Mouse (Mus musculus) bone marrow macrophage, adult 2 months (primary cell): ENCODE measurements around the gene Mpp1.

Experiments
- CTCF ChIP-seq: IDR thresholded peaks from 2 replicates; pipeline ENCODE4 v1.5.1; 2012; ENCODE audit warnings: low read depth, mild to moderate bottlenecking, low read length, moderate library complexity
- POLR2A ChIP-seq: IDR thresholded peaks from 2 replicates; pipeline ENCODE4 v1.6.1; 2012; ENCODE audit warnings: mild to moderate bottlenecking, low read depth, low read length, borderline replicate concordance

DNA sequence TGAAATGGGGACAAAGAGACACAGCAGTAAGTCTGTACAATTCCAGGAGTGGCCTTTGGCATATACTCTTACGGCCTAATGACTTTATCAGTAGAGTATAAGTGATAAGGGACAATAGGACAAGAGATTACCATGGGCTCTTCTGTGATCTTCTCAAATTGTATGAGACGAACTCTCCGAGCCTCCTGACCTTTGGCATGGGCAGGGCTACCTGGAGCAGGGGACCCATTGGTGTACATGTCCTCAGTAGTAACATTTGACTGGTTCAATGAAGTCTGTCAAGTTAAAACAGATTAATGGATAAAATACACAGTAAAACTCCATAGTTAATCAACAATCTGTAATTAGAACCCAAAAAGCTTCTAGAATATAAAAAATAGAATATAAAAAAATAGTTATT is 5.2 kb downstream of the Mpp1 start:
- TF ChIP-seq POLR2A, result no peak
- no peak for TF ChIP-seq CTCF
